Mouse (Mus musculus): ENCODE data around the gene Col4a6. TPM values are rescaled to one million over a fixed set of nuclear protein-coding genes. Genes with fewer than 3 reads are reported as not detected.
A peak's percentile ranks its signal among the peaks of the same experiment; 100 is the strongest.

Gene Col4a6
- total and polyA plus RNA-seq, 3 experiments = 1.4 to 2.5 (median 2.0) TPM

DNA sequence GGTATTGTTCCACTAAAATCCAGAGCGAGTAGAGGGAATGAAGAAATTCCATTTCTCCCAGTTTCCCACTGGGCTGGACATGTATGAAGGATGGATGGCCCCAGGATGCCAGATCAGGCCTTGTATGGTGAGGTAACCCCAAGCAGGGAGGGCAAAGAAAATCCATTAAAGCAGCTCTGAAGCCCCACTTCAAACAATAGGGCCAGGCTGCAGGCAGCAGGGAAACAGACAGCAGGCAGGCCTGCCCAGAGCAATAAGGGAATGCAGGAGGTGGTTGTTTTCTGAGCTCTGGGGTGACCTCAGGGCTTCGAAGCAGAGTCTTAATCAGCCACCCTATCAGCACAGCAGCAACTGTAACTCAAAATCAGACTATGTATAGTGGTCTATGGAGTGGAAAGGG is 89.2 kb downstream of the Col4a6 start:
- intact Hi-C loops (cut with DNase I) = loop anchor here (10.0 kb wide), 1 partner anchor 150 kb away; no protein-coding TSS in a partner anchor
- Histone ChIP-seq H3K79me2 (replicated peaks; ENCODE audit: control insufficient read depth, insufficient read depth, low read length) (no peaks in the 10 kb centered on the region), H3K4me1 (ENCODE audit: control insufficient read depth, insufficient read depth, low read length) (no peaks in the 10 kb centered on the region; the same call in 1 of the 2 replicates), H3K9ac (ENCODE audit: low read depth, low read length) (no peak overlapping the region), H3K36me3 (ENCODE audit: control insufficient read depth, insufficient read depth, low read length) (no peaks in the 10 kb centered on the region), H3K4me3 (no peak overlapping the region), H3K27ac (no peak overlapping the region), H3K27me3 (ENCODE audit: control insufficient read depth, insufficient read depth, low read length) (no peaks in the 10 kb centered on the region)
- WGBS = 57% methylated on average over 2 of the region's 2 CpGs
- DNase-seq = no peak
- TF ChIP-seq CTCF (IDR thresholded peaks at IDR 0.05) = no peak
- TF ChIP-seq EP300 (IDR thresholded peaks at IDR 0.05; ENCODE audit: insufficient read depth, low read depth, low read length) = no peak
- no peak for TF ChIP-seq POLR2A (IDR thresholded peaks at IDR 0.05; ENCODE audit: insufficient read depth, low read depth, low read length)

DNA sequence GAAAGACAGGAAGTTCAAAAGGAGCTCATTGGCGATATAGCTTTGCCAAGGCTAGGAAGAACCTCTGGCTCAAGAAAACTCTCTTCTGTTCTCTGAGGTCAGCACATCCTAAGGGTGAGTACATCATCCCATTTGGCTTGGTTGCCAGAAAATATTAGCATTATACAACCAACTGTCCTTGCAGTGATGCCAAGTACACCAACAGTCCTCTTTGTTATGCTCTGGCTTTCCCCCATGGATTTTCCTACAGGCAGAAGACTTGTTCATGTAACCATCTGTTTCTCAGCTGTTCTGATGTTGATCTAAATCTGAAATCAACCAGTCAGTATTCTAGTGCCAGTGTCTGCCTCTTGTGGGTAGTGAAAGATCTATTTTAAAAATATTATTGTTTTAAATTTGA is 103.6 kb downstream of the Col4a6 start:
- no peak overlapping the region for H3K4me3 ChIP-seq
- no peak overlapping the region for H3K9ac ChIP-seq (ENCODE audit: low read depth, low read length)
- intact Hi-C loops (cut with DNase I) = no loop called here
- H3K4me1 ChIP-seq (ENCODE audit: control insufficient read depth, insufficient read depth, low read length) = no peaks in the 10 kb centered on the region
- TF ChIP-seq CTCF (IDR thresholded peaks at IDR 0.05) (no peak), POLR2A (IDR thresholded peaks at IDR 0.05; ENCODE audit: insufficient read depth, low read depth, low read length) (no peak), EP300 (IDR thresholded peaks at IDR 0.05; ENCODE audit: insufficient read depth, low read depth, low read length) (no peak)
- no peaks in the 10 kb centered on the region for H3K36me3 ChIP-seq (ENCODE audit: control insufficient read depth, insufficient read depth, low read length)
- no peaks in the 10 kb centered on the region for H3K27me3 ChIP-seq (ENCODE audit: control insufficient read depth, insufficient read depth, low read length)
- no peak overlapping the region for H3K27ac ChIP-seq
- H3K79me2 ChIP-seq (replicated peaks; ENCODE audit: control insufficient read depth, insufficient read depth, low read length) = no peaks in the 10 kb centered on the region
- 39% methylated on average over 1 of the region's 1 CpGs for WGBS
- no peak for DNase-seq

DNA sequence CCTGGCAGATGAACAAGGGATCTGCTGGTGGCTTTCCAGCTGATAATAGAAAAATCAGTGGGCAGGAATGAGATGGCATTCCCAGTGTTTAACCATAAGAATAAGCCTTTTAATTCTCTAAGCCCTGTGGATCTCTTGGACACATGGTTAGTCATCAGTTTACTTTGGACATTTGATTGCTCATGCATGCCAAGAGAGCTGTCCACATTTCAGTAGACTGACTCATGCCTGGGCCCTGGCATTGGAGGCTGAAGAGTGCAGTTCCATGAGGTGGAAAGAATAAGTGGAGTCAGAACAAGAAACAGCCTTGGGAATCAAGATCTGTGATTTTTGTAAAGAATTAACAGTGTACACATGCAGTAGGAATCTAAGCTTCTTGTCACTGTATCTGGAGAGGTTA is 110.5 kb downstream of the Col4a6 start:
- no peak overlapping the region for H3K4me3 ChIP-seq
- TF ChIP-seq EP300 (IDR thresholded peaks at IDR 0.05; ENCODE audit: insufficient read depth, low read depth, low read length) = no peak
- TF ChIP-seq POLR2A (IDR thresholded peaks at IDR 0.05; ENCODE audit: insufficient read depth, low read depth, low read length) = no peak
- no peak for TF ChIP-seq CTCF (IDR thresholded peaks at IDR 0.05)
- DNase-seq = peak in 1 of 2 experiments; percentile 48
- no peak overlapping the region for H3K27ac ChIP-seq
- no peaks in the 10 kb centered on the region for H3K79me2 ChIP-seq (replicated peaks; ENCODE audit: control insufficient read depth, insufficient read depth, low read length)
- no peak overlapping the region for H3K9ac ChIP-seq (ENCODE audit: low read depth, low read length)
- H3K4me1 ChIP-seq (ENCODE audit: control insufficient read depth, insufficient read depth, low read length) = no peaks in the 10 kb centered on the region
- H3K27me3 ChIP-seq (ENCODE audit: control insufficient read depth, insufficient read depth, low read length) = no peaks in the 10 kb centered on the region
- intact Hi-C loops (cut with DNase I) = no loop called here
- no peaks in the 10 kb centered on the region for H3K36me3 ChIP-seq (ENCODE audit: control insufficient read depth, insufficient read depth, low read length)

DNA sequence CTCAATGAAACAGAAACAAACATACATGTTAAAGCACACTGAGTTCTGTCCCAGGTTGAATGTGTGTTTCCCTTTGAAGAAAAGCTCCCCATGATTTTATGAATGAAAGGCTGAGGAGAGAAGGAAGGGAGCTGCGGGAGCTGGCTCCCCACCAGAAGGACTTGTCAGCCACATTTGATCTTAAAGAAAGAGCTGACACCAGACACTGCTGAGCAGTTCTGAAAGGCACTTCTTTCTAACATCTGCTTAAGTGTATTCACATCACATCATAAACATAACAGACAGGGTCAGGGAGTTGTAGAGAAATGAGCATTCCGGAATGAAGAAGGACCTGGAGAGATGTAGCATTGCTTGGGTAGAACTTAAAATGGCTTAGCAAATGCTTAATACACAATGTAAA is 132.5 kb downstream of the Col4a6 start:
- 79% methylated on average over 2 of the region's 2 CpGs for WGBS
- no peaks in the 10 kb centered on the region for H3K27me3 ChIP-seq (ENCODE audit: control insufficient read depth, insufficient read depth, low read length)
- TF ChIP-seq POLR2A (IDR thresholded peaks at IDR 0.05; ENCODE audit: insufficient read depth, low read depth, low read length) (no peak), CTCF (IDR thresholded peaks at IDR 0.05) (no peak), EP300 (IDR thresholded peaks at IDR 0.05; ENCODE audit: insufficient read depth, low read depth, low read length) (no peak)
- H3K27ac ChIP-seq = no peak overlapping the region
- no peaks in the 10 kb centered on the region for H3K79me2 ChIP-seq (replicated peaks; ENCODE audit: control insufficient read depth, insufficient read depth, low read length)
- no peak overlapping the region for H3K4me3 ChIP-seq
- H3K9ac ChIP-seq (ENCODE audit: low read depth, low read length) = no peak overlapping the region
- no peaks in the 10 kb centered on the region for H3K36me3 ChIP-seq (ENCODE audit: control insufficient read depth, insufficient read depth, low read length)
- intact Hi-C loops (cut with DNase I) = no loop called here
- no peaks in the 10 kb centered on the region for H3K4me1 ChIP-seq (ENCODE audit: control insufficient read depth, insufficient read depth, low read length)
- DNase-seq = no peak

DNA sequence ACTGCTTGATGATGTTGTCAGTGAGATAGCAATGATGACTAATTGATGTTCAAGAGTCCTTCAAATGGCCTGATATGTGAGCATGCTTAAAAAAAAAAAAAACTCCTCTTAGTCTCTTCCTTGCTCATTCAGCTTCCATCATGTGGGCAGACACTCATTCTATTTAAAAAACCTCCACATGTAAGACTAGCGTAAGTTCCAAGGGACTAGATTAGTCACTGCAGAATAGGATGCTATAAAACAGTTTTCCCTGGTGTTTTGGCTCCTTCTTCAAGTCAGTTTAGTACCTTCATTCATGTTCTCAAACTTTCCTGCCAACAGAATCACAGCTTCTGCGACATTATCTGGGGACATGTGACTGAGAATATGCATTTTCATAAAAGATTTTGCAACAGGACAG is 145.8 kb downstream of the Col4a6 start:
- DNase-seq = no peak
- intact Hi-C loops (cut with DNase I) = no loop called here
- Histone ChIP-seq H3K27ac (no peak overlapping the region), H3K27me3 (ENCODE audit: control insufficient read depth, insufficient read depth, low read length) (no peaks in the 10 kb centered on the region), H3K9ac (ENCODE audit: low read depth, low read length) (no peak overlapping the region), H3K4me3 (no peak overlapping the region), H3K4me1 (ENCODE audit: control insufficient read depth, insufficient read depth, low read length) (no peaks in the 10 kb centered on the region), H3K79me2 (replicated peaks; ENCODE audit: control insufficient read depth, insufficient read depth, low read length) (no peaks in the 10 kb centered on the region), H3K36me3 (ENCODE audit: control insufficient read depth, insufficient read depth, low read length) (no peaks in the 10 kb centered on the region)
- WGBS = 63% methylated on average over 2 of the region's 2 CpGs
- TF ChIP-seq CTCF (IDR thresholded peaks at IDR 0.05) (no peak), POLR2A (IDR thresholded peaks at IDR 0.05; ENCODE audit: insufficient read depth, low read depth, low read length) (no peak), EP300 (IDR thresholded peaks at IDR 0.05; ENCODE audit: insufficient read depth, low read depth, low read length) (no peak)

DNA sequence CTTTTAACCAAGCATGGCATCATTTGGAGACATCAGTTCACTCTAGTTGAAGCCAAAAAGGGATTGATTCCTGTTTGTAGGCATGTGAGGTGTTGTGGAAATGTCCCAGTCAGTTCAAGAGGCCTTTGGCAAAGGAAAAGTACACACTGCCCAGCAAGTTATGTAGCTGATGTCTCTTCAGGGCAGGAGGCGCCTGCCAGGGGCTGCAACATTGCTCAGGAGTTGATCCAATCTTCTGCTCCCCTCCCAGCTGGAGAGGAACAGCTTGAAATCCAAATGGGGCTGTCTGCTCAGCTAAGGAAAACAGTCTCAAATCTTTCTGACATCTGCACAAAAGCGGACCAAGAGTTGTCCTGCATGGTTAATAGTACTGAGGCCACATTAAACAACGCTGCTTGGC is 149.7 kb downstream of the Col4a6 start:
- WGBS = 48% methylated on average over 3 of the region's 3 CpGs
- Histone ChIP-seq H3K27ac (peak overlapping the region; percentile 16), H3K79me2 (replicated peaks; ENCODE audit: control insufficient read depth, insufficient read depth, low read length) (no peaks in the 10 kb centered on the region), H3K4me1 (ENCODE audit: control insufficient read depth, insufficient read depth, low read length) (no peaks in the 10 kb centered on the region), H3K9ac (ENCODE audit: low read depth, low read length) (no peak overlapping the region), H3K4me3 (no peak overlapping the region), H3K27me3 (ENCODE audit: control insufficient read depth, insufficient read depth, low read length) (no peaks in the 10 kb centered on the region), H3K36me3 (ENCODE audit: control insufficient read depth, insufficient read depth, low read length) (no peaks in the 10 kb centered on the region)
- intact Hi-C loops (cut with DNase I) = no loop called here
- DNase-seq = peak; percentile 34 to 55
- TF ChIP-seq POLR2A (IDR thresholded peaks at IDR 0.05; ENCODE audit: insufficient read depth, low read depth, low read length) = no peak
- TF ChIP-seq EP300 (IDR thresholded peaks at IDR 0.05; ENCODE audit: insufficient read depth, low read depth, low read length) = 0 out of 2 replicates have a peak, but pooled peaks have one; percentile 20
- no peak for TF ChIP-seq CTCF (IDR thresholded peaks at IDR 0.05)

Measured in heart, adult 2 months (tissue).